Mouse (Mus musculus): ENCODE results near the gene Iqsec3. TPM values are rescaled to one million over a fixed set of nuclear protein-coding genes. Genes with fewer than 3 reads are reported as not detected.

Gene Iqsec3
- polyA plus RNA-seq, 1 experiment from 2014 or later: not detected

Small RNAs within 50 kb of the gene (microRNA-seq; reads per million reads assigned to microRNA genes)
- gene Gm24855 (ENCODE audit: borderline number of aligned reads): not detected

Other genes with a start within 250 kb of the Iqsec3 start
- gene Usp18, start 227.8 kb downstream of the Iqsec3 start, polyA plus RNA-seq (2015; fragmentation: Nextera tagmentation; extraction: Ambion mirVana): 48.3 and 54.4 TPM in 2 replicates
- 4.3 and 5.6 TPM in 2 replicates for gene Slc6a13, start 173.5 kb downstream of the Iqsec3 start, polyA plus RNA-seq (2015; fragmentation: Nextera tagmentation; extraction: Ambion mirVana)
- 0.13 and 0.14 TPM in 2 replicates for gene Slc6a12, start 130.6 kb downstream of the Iqsec3 start, polyA plus RNA-seq (2015; fragmentation: Nextera tagmentation; extraction: Ambion mirVana)
- 0.08 and 0.12 TPM in 2 replicates for gene A2m, start 161.7 kb upstream of the Iqsec3 start, polyA plus RNA-seq (2015; fragmentation: Nextera tagmentation; extraction: Ambion mirVana)

Data from thymus, postnatal 0 days (tissue).